Mouse (Mus musculus): Measurements from ENCODE around the gene Zfp688. TPM values are rescaled to one million over a fixed set of nuclear protein-coding genes. Genes with fewer than 3 reads are reported as not detected.
A peak's percentile ranks its signal among the peaks of the same experiment; 100 is the strongest.
"Not testable (repeated sequence)": the region's sequence is repeated elsewhere in the genome, so short reads cannot be mapped to it uniquely, and the experiment has no call there.

Zfp688 gene
- polyA plus RNA-seq, 1 experiment from 2014 or later, result 28.6 TPM

GRCm38 (mm10) chr7:127375271-127376245, 46.3 kb downstream of the Zfp688 start, which contains the start of gene Zfp747:
Gene Zfp747, minus strand, starts transcription at chr7:127376050.
- not testable (repeated sequence) for H3K36me3 ChIP-seq (ENCODE audit: control insufficient read depth, insufficient read depth); H3K27me3 ChIP-seq (replicated peaks; ENCODE audit: control insufficient read depth, insufficient read depth, low read length); H3K4me1 ChIP-seq (replicated peaks; ENCODE audit: control insufficient read depth, insufficient read depth, low read length); H3K9me3 ChIP-seq (ENCODE audit: control insufficient read depth, low read length)
- peak; percentile 94 for ATAC-seq
- Histone ChIP-seq H3K4me3 (replicated peaks; ENCODE audit: low read length) (peak within 1 kb of the TSS; percentile 87), H3K9ac (replicated peaks; ENCODE audit: low read depth, low read length) (peak within 1 kb of the TSS; percentile 80), H3K27ac (ENCODE audit: low read length) (peak within 1 kb of the TSS; percentile 70), H3K4me2 (ENCODE audit: low read length) (peak within 1 kb of the TSS; percentile 71)
- 3% methylated on average over 45 of the region's 49 CpGs for WGBS

DNA sequence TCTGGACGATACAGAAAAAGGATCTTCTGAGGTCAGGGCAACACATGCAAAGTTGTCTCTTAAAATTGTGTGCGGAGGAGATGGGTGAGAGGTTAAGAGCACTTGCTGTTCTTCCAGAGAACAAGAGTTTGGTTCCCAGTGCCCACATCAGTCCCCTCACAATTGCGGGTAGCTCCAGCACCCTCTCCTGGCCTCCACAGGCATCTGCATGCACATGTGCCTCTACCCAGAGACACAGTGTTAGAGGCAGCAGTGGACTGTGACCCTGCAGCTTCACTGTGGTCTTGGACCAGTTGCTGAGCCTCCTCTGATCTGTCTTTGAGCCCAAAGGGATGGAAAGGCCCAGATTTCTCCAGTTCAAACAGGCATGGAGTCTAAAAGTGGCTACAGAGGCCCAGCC, 50.0 kb downstream of the Zfp688 start:
- H3K4me3 ChIP-seq (replicated peaks; ENCODE audit: low read length); H3K27ac ChIP-seq (ENCODE audit: low read length); H3K4me2 ChIP-seq (ENCODE audit: low read length); H3K27me3 ChIP-seq (replicated peaks; ENCODE audit: control insufficient read depth, insufficient read depth, low read length); H3K9me3 ChIP-seq (ENCODE audit: control insufficient read depth, low read length); H3K36me3 ChIP-seq (ENCODE audit: control insufficient read depth, insufficient read depth); H3K4me1 ChIP-seq (replicated peaks; ENCODE audit: control insufficient read depth, insufficient read depth, low read length); ATAC-seq; H3K9ac ChIP-seq (replicated peaks; ENCODE audit: low read depth, low read length): not testable (repeated sequence)
- WGBS, result 78% methylated on average over 3 of the region's 3 CpGs

- Histone ChIP-seq H3K4me3 (replicated peaks; ENCODE audit: low read length) (no peak overlapping the region), H3K9ac (replicated peaks; ENCODE audit: low read depth, low read length) (no peak overlapping the region), H3K9me3 (ENCODE audit: control insufficient read depth, low read length) (no peaks in the 10 kb centered on the region), H3K27me3 (replicated peaks; ENCODE audit: control insufficient read depth, insufficient read depth, low read length) (no peaks in the 10 kb centered on the region), H3K4me1 (replicated peaks; ENCODE audit: control insufficient read depth, insufficient read depth, low read length) (peaks cover 3% of the 10 kb centered on the region), H3K27ac (ENCODE audit: low read length) (no peak overlapping the region), H3K36me3 (ENCODE audit: control insufficient read depth, insufficient read depth) (no peaks in the 10 kb centered on the region), H3K4me2 (ENCODE audit: low read length) (no peak overlapping the region)
- ATAC-seq, result no peak
- 92% methylated on average over 2 of the region's 2 CpGs for whole genome bisulfite sequencing
These were observed 50.7 kb downstream of the Zfp688 start for GRCm38 (mm10) chr7:127371213-127371612.

Other genes starting within 250 kb of the Zfp688 start
- 88.2 and 91.0 TPM in 2 replicates for gene Cd2bp2, start 226.0 kb downstream of the Zfp688 start, polyA plus RNA-seq (2015; fragmentation: Nextera tagmentation; extraction: Ambion mirVana)
- gene Tbc1d10b, start 213.6 kb downstream of the Zfp688 start, polyA plus RNA-seq (2015; fragmentation: Nextera tagmentation; extraction: Ambion mirVana), result 24.9 and 31.0 TPM in 2 replicates
- 4.1 and 8.3 TPM in 2 replicates for gene Mylpf, start 213.2 kb downstream of the Zfp688 start, polyA plus RNA-seq (2015; fragmentation: Nextera tagmentation; extraction: Ambion mirVana)
- 66.1 and 69.3 TPM in 2 replicates for gene Zfp553, start 189.0 kb downstream of the Zfp688 start, polyA plus RNA-seq (2015; fragmentation: Nextera tagmentation; extraction: Ambion mirVana)
- 18.8 and 26.5 TPM in 2 replicates for gene Sept1, start 188.9 kb downstream of the Zfp688 start, polyA plus RNA-seq (2015; fragmentation: Nextera tagmentation; extraction: Ambion mirVana)
- 59.1 and 66.6 TPM in 2 replicates for gene Zfp771, start 177.8 kb downstream of the Zfp688 start, polyA plus RNA-seq (2015; fragmentation: Nextera tagmentation; extraction: Ambion mirVana)
- 143 and 147 TPM in 2 replicates for gene Dctpp1, start 161.4 kb downstream of the Zfp688 start, polyA plus RNA-seq (2015; fragmentation: Nextera tagmentation; extraction: Ambion mirVana)
- 48.3 and 49.2 TPM in 2 replicates for gene Sephs2, start 148.0 kb downstream of the Zfp688 start, polyA plus RNA-seq (2015; fragmentation: Nextera tagmentation; extraction: Ambion mirVana)
- 0.16 and 0.20 TPM in 2 replicates for gene Itgal, start 125.8 kb downstream of the Zfp688 start, polyA plus RNA-seq (2015; fragmentation: Nextera tagmentation; extraction: Ambion mirVana)
- 10.5 and 10.6 TPM in 2 replicates for gene Zfp768, start 76.5 kb downstream of the Zfp688 start, polyA plus RNA-seq (2015; fragmentation: Nextera tagmentation; extraction: Ambion mirVana)
- gene Zfp747, start 46.0 kb downstream of the Zfp688 start, polyA plus RNA-seq (2015; fragmentation: Nextera tagmentation; extraction: Ambion mirVana), result 8.2 and 9.6 TPM in 2 replicates
- gene 9130019O22Rik, start 34.9 kb downstream of the Zfp688 start, polyA plus RNA-seq (2015; fragmentation: Nextera tagmentation; extraction: Ambion mirVana), result 4.2 and 5.1 TPM in 2 replicates
- 5.3 and 6.3 TPM in 2 replicates for gene E430018J23Rik, start 28.4 kb downstream of the Zfp688 start, polyA plus RNA-seq (2015; fragmentation: Nextera tagmentation; extraction: Ambion mirVana)
- 5.2 and 5.9 TPM in 2 replicates for gene Zfp764, start 15.2 kb downstream of the Zfp688 start, polyA plus RNA-seq (2015; fragmentation: Nextera tagmentation; extraction: Ambion mirVana)
- 14.6 and 17.7 TPM in 2 replicates for gene Zfp689, start 27.1 kb upstream of the Zfp688 start, polyA plus RNA-seq (2015; fragmentation: Nextera tagmentation; extraction: Ambion mirVana)
- 42.8 and 45.3 TPM in 2 replicates for gene Prr14, start 37.5 kb upstream of the Zfp688 start, polyA plus RNA-seq (2015; fragmentation: Nextera tagmentation; extraction: Ambion mirVana)
- gene Fbrs, start 57.1 kb upstream of the Zfp688 start, polyA plus RNA-seq (2015; fragmentation: Nextera tagmentation; extraction: Ambion mirVana), result 10.2 and 11.8 TPM in 2 replicates
- 46.3 and 51.5 TPM in 2 replicates for gene Srcap, start 89.9 kb upstream of the Zfp688 start, polyA plus RNA-seq (2015; fragmentation: Nextera tagmentation; extraction: Ambion mirVana)
- 16.3 and 18.8 TPM in 2 replicates for gene Gm42715, start 97.5 kb upstream of the Zfp688 start, polyA plus RNA-seq (2015; fragmentation: Nextera tagmentation; extraction: Ambion mirVana)
- gene Tmem265, start 139.3 kb upstream of the Zfp688 start, polyA plus RNA-seq (2015; fragmentation: Nextera tagmentation; extraction: Ambion mirVana), result 4.0 and 6.2 TPM in 2 replicates
- gene Phkg2, start 151.3 kb upstream of the Zfp688 start, polyA plus RNA-seq (2015; fragmentation: Nextera tagmentation; extraction: Ambion mirVana), result 65.2 and 65.7 TPM in 2 replicates
- gene Ccdc189, start 166.5 kb upstream of the Zfp688 start, polyA plus RNA-seq (2015; fragmentation: Nextera tagmentation; extraction: Ambion mirVana), result 10.0 and 10.3 TPM in 2 replicates
- gene Rnf40, start 166.7 kb upstream of the Zfp688 start, polyA plus RNA-seq (2015; fragmentation: Nextera tagmentation; extraction: Ambion mirVana), result 54.1 and 62.7 TPM in 2 replicates
- gene Zfp629, start 193.7 kb upstream of the Zfp688 start, polyA plus RNA-seq (2015; fragmentation: Nextera tagmentation; extraction: Ambion mirVana), result 19.4 and 20.4 TPM in 2 replicates